Mouse (Mus musculus) kidney, embryonic 15.5 days (tissue): ENCODE data around the gene Gm49510. TPM values are rescaled to one million over a fixed set of nuclear protein-coding genes. Genes with fewer than 3 reads are reported as not detected.

Experiments
- ATAC-seq: fragments of 200-750 bp; cut with Nextera tagmentation; replicated peaks from 2 replicates; pipeline ENCODE4 v1.8.0; 2017; ENCODE audit warnings: moderate TSS enrichment; ENCODE audit not compliant: low FRiP score
- H3K27ac ChIP-seq: fragments of 300-500 bp; sonication (generic); 2 replicates; pipeline ENCODE4 v1.5.1; 2015; ENCODE audit warnings: mild to moderate bottlenecking, inconsistent platforms
- H3K27me3 ChIP-seq: fragments of 300-500 bp; sonication (generic); 2 replicates; pipeline ENCODE4 v1.6.1; 2015; ENCODE audit warnings: inconsistent platforms
- H3K36me3 ChIP-seq: fragments of 300-500 bp; sonication (generic); 2 replicates; pipeline ENCODE4 v1.6.1; 2015; ENCODE audit warnings: inconsistent platforms
- H3K4me1 ChIP-seq: fragments of 300-500 bp; sonication (generic); 2 replicates; pipeline ENCODE4 v1.6.1; 2015; ENCODE audit warnings: inconsistent platforms
- H3K4me2 ChIP-seq: fragments of 300-500 bp; sonication (generic); 2 replicates; pipeline ENCODE4 v1.6.1; 2015; ENCODE audit warnings: moderate library complexity, mild to moderate bottlenecking, inconsistent platforms
- H3K4me3 ChIP-seq: fragments of 300-500 bp; sonication (generic); replicated peaks from 2 replicates; pipeline ENCODE4 v1.5.1; 2015; ENCODE audit warnings: mild to moderate bottlenecking, inconsistent platforms
- H3K9ac ChIP-seq: fragments of 300-500 bp; sonication (generic); 2 replicates; pipeline ENCODE4 v1.6.1; 2015; ENCODE audit warnings: mild to moderate bottlenecking, inconsistent platforms
- H3K9me3 ChIP-seq: fragments of 300-500 bp; sonication (generic); replicated peaks from 2 replicates; pipeline ENCODE4 v1.6.1; 2016; ENCODE audit warnings: inconsistent platforms
- WGBS: fragments of 180-500 bp; shearing (Covaris S2); methylation state at CpG from one replicate; pipeline ENCODE4 v1.1.7; 2015; ENCODE audit warnings: mixed read lengths; 5-methylcytosine and 5-hydroxymethylcytosine counted together
- polyA plus RNA-seq: library from polyadenylated mRNA; unstranded; fragments of >200 nt; fragmentation: Nextera tagmentation; extraction: Ambion mirVana; gene quantifications from 2 replicates; pipeline ENCODE4 v1.2.1, GENCODE M21; 2015

Gene Gm49510
- polyA plus RNA-seq, 1 experiment from 2014 or later = 0.60 TPM

DNA sequence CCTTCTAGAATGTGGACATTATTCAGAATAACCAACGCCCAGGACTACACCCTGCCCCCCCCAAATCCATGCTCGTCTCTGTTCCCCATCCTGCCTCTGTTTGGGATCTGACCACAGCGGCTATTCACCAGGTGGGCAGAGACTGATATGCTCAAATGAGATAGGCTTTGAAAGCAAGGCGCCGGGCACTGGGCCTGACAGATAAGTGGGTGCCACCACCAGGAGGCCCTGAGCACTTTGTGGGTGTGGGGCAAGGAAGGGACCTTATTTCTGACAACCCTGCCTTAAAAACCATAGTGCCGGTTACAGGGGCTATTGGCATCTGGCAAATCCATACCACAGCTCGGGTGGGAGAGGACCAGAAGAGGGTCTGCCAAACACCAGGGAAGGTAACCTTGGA lies 23.2 kb downstream of the Gm49510 start:
- Histone ChIP-seq H3K4me2 (no peak overlapping the region), H3K9ac (no peak overlapping the region), H3K4me3 (no peak overlapping the region), H3K27me3 (no peaks in the 10 kb centered on the region), H3K27ac (no peak overlapping the region), H3K9me3 (no peaks in the 10 kb centered on the region), H3K4me1 (peaks cover 36% of the 10 kb centered on the region), H3K36me3 (peaks cover 17% of the 10 kb centered on the region)
- 87% methylated on average over 7 of the region's 7 CpGs for WGBS
- no peak for ATAC-seq

GRCm38 (mm10) chr15:78923585-78923984 lies 24.1 kb downstream of the Gm49510 start:
- H3K9ac ChIP-seq = no peak overlapping the region
- WGBS = 67% methylated on average over 6 of the region's 6 CpGs
- peaks cover 38% of the 10 kb centered on the region for H3K4me1 ChIP-seq
- H3K9me3 ChIP-seq = no peaks in the 10 kb centered on the region
- no peak overlapping the region for H3K4me2 ChIP-seq
- no peak overlapping the region for H3K27ac ChIP-seq
- H3K4me3 ChIP-seq = no peak overlapping the region
- H3K27me3 ChIP-seq = no peaks in the 10 kb centered on the region
- peaks cover 10% of the 10 kb centered on the region for H3K36me3 ChIP-seq
- no peak for ATAC-seq

- Histone ChIP-seq H3K27me3 (no peaks in the 10 kb centered on the region), H3K9me3 (no peaks in the 10 kb centered on the region), H3K36me3 (peaks cover 11% of the 10 kb centered on the region), H3K4me3 (no peak overlapping the region), H3K9ac (no peak overlapping the region), H3K4me1 (peaks cover 39% of the 10 kb centered on the region), H3K27ac (peak overlapping the region; percentile 95), H3K4me2 (no peak overlapping the region)
- 30% methylated on average over 8 of the region's 8 CpGs for WGBS
- no peak for ATAC-seq
These were observed 25.7 kb downstream of the Gm49510 start for GRCm38 (mm10) chr15:78925129-78925528.

DNA sequence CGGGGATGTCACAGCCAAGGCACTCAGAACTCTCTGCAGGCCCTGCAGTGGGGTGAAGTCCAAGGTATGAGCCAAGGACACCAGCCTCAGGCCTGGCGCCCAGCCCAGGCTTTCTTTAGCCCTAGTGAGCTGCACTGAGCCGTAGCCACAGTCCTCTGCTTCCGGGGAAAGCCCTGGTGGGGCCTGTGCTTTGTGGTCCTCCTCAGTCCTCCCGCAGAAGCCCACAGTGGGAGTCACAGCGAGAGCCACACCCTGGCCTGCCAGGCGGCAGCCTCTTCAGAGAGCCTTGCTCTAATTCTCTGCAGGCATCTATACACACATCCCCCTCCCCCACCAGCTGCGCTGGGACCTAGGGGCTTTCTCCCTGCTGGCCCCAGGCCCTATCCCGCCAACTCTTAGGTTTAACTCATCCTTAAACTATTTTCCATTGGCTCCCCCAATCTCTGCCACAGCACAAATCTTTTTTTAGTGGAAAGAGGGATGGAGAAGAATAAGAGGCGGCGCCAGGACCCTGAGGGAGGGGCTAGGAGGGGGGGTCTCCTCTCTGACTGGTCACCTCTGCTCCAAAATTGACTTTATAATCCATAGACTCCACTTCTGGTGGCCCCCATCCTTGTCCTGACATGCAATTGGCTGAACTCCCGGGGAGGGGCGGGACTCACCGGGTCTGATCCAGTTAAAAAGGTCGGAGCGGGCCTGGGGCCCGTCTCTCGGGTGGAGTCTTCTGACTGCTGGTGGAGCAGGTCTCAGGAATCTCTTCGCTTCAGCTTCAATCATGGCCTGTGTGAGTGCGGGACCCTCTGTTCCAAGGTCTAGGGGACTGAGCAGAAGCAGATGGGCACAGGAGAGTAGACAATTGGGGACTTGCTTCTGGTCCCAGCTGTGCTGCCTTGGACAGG lies 26.8 kb downstream of the Gm49510 start, which contains the start of gene Lgals1:
Lgals1 (plus strand) TSS at position 705 of the 899 bp plus-strand sequence.
- Histone ChIP-seq H3K4me1 (peaks cover 39% of the 10 kb centered on the region), H3K27ac (peak within 1 kb of the TSS; percentile 95), H3K27me3 (no peaks in the 10 kb centered on the region), H3K4me3 (peak within 1 kb of the TSS; percentile 45), H3K4me2 (peak within 1 kb of the TSS; percentile 78), H3K9ac (peak within 1 kb of the TSS; percentile 43), H3K36me3 (peaks cover 14% of the 10 kb centered on the region), H3K9me3 (no peaks in the 10 kb centered on the region)
- 8% methylated on average over 20 of the region's 20 CpGs for WGBS
- peak; percentile 86 for ATAC-seq

GRCm38 (mm10) chr15:78927021-78927787 lies 27.7 kb downstream of the Gm49510 start:
- no peaks in the 10 kb centered on the region for H3K27me3 ChIP-seq
- WGBS = 15% methylated on average over 15 of the region's 15 CpGs
- H3K27ac ChIP-seq = peak overlapping the region; percentile 95
- H3K4me2 ChIP-seq = peak overlapping the region; percentile 78
- H3K4me1 ChIP-seq = peaks cover 39% of the 10 kb centered on the region
- H3K36me3 ChIP-seq = peaks cover 14% of the 10 kb centered on the region
- H3K9ac ChIP-seq = peak overlapping the region; percentile 43
- H3K4me3 ChIP-seq = peak overlapping the region; percentile 45
- H3K9me3 ChIP-seq = no peaks in the 10 kb centered on the region
- no peak for ATAC-seq

GRCm38 (mm10) chr15:78927788-78928457 lies 28.5 kb downstream of the Gm49510 start:
- peak; percentile 41; the same call in 1 of the 2 replicates for ATAC-seq
- Histone ChIP-seq H3K4me1 (peaks cover 39% of the 10 kb centered on the region), H3K4me2 (peak overlapping the region; percentile 78), H3K36me3 (peaks cover 14% of the 10 kb centered on the region), H3K9ac (peak overlapping the region; percentile 43), H3K27ac (peak overlapping the region; percentile 95), H3K27me3 (no peaks in the 10 kb centered on the region), H3K4me3 (peak overlapping the region; percentile 45), H3K9me3 (no peaks in the 10 kb centered on the region)
- under 1% methylated on average over 32 of the region's 35 CpGs for WGBS

DNA sequence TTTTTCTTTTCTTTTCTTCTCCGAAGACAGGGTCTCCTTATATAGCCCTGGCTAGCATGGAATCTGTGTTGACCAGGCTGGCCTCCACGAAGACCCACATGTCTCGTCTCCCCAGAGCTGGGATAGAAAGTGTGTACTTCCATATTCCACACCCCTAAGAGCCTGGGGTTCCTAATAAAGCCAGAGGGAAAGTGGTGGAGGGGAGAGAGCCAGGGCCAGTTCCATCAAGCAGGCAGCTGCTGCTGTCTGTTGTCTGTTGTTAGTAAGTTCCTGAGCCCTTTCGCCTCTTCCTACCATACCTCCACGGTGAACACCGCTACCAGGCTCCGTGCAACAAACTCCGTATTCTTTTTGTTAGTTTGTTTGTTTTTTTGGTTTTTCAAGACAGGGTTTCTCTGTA lies 29.1 kb downstream of the Gm49510 start:
- Histone ChIP-seq H3K4me1 (peaks cover 39% of the 10 kb centered on the region), H3K9ac (peak overlapping the region; percentile 43; the same call in 1 of the 2 replicates), H3K27me3 (no peaks in the 10 kb centered on the region), H3K4me2 (peak overlapping the region; percentile 78), H3K4me3 (peak overlapping the region; percentile 45), H3K36me3 (peaks cover 14% of the 10 kb centered on the region), H3K9me3 (no peaks in the 10 kb centered on the region), H3K27ac (peak overlapping the region; percentile 95)
- no peak; the same call in 1 of the 2 replicates for ATAC-seq
- WGBS = 48% methylated on average over 8 of the region's 8 CpGs

GRCm38 (mm10) chr15:78930192-78930706 lies 30.8 kb downstream of the Gm49510 start:
- H3K9me3 ChIP-seq = no peaks in the 10 kb centered on the region
- no peak overlapping the region for H3K27ac ChIP-seq
- H3K9ac ChIP-seq = no peak overlapping the region
- WGBS = 92% methylated on average over 6 of the region's 6 CpGs
- no peak for ATAC-seq
- H3K4me2 ChIP-seq = no peak overlapping the region
- H3K4me3 ChIP-seq = no peak overlapping the region
- peaks cover 34% of the 10 kb centered on the region for H3K4me1 ChIP-seq
- peaks cover 14% of the 10 kb centered on the region for H3K36me3 ChIP-seq
- no peaks in the 10 kb centered on the region for H3K27me3 ChIP-seq

DNA sequence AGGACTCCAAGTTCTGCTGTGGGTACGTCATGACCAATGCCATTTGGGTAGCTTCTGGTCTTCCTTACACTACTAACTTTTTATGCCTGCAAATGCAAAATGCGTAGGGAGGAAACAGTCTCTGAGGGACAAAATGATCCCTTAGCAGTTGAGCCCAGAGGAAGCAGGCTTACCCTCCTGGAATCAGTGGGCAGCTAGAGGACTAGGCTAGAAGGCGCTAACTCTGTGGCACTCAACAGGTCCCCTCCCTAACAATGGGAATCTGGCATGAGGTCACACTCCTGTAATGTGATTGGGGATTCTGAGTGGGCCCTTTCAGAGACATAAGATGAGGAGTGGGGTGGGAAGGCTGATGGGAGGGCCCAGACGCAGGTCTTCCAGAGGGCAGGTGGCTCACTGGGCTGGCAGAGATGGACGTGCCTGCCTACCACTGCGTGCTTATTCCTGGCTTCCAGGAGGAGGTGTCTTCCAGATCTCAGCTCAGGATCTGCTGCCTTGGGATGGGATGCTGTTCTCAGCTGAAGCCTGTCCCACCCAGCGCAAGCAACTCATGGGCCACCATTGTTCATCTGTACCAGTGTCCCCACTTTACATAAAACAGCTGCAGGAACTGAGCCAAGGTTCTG lies 31.4 kb downstream of the Gm49510 start:
- Histone ChIP-seq H3K27ac (no peak overlapping the region), H3K27me3 (no peaks in the 10 kb centered on the region), H3K9ac (no peak overlapping the region), H3K4me3 (no peak overlapping the region), H3K9me3 (no peaks in the 10 kb centered on the region), H3K36me3 (peaks cover 14% of the 10 kb centered on the region), H3K4me1 (peaks cover 33% of the 10 kb centered on the region), H3K4me2 (no peak overlapping the region)
- WGBS = 90% methylated on average over 7 of the region's 7 CpGs
- no peak for ATAC-seq

DNA sequence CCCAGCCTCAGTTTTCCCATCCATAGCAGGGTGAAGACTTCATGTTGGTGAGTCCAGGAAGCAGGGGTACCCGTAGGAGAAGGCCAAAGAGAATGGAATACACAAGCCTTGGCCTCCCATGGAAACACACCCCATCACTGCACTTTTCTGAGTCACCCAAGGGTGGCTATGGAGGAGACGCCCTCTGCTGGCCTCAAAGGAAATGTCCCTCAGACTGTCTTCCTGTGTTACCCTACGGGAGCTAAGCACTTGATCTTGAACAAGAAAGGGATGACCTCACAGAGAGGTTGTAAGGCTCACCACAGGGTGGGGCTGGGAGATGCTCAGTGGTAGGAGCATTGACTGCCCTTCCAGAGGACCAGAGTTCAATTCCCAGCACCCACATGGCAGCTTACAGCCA lies 32.1 kb downstream of the Gm49510 start:
- Histone ChIP-seq H3K4me2 (no peak overlapping the region), H3K36me3 (peaks cover 17% of the 10 kb centered on the region), H3K9me3 (no peaks in the 10 kb centered on the region), H3K4me3 (no peak overlapping the region), H3K4me1 (peaks cover 33% of the 10 kb centered on the region), H3K9ac (no peak overlapping the region), H3K27ac (no peak overlapping the region), H3K27me3 (no peaks in the 10 kb centered on the region)
- no peak for ATAC-seq
- 32% methylated on average over 3 of the region's 3 CpGs for WGBS

- Histone ChIP-seq H3K4me1 (peaks cover 16% of the 10 kb centered on the region), H3K36me3 (peaks cover 41% of the 10 kb centered on the region), H3K4me2 (peak within 1 kb of the TSS; percentile 60), H3K27ac (peak within 1 kb of the TSS; percentile 94), H3K9me3 (no peaks in the 10 kb centered on the region), H3K27me3 (no peaks in the 10 kb centered on the region), H3K4me3 (peak within 1 kb of the TSS; percentile 90), H3K9ac (peak within 1 kb of the TSS; percentile 75)
- ATAC-seq = peak; percentile 84
- under 1% methylated on average over 42 of the region's 42 CpGs for whole genome bisulfite sequencing
These were observed 35.4 kb downstream of the Gm49510 start, which contains the start of gene Nol12 for GRCm38 (mm10) chr15:78934784-78935320. Nol12 (plus strand) TSS chr15:78934933.
